Mouse (Mus musculus): Measurements from ENCODE around the gene Mien1.

Mien1 gene

GRCm38 (mm10) chr11:98428436-98428835, 10.4 kb downstream of the Mien1 start:
- in situ Hi-C loops (cut with MseI, MboI) = no loop called here

DNA sequence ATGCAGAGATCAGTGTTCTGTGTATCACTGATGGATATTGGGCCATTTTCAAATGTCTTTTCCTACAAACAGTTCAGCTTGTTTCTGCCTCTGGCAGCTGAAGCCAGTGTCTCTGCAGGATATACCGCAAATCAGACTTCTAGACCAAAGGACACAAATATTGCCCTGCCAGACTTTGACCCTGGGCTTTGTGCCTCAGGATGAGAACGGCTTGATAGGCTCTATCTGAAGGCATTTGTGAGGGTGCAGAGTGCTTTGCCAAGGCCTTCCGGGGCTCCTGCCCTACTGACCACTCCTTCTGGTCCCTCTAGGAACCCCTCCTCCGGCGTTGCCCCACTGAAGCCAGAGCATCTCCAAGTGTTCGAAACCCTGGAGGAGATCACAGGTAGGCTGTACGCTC, 12.2 kb downstream of the Mien1 start:
- in situ Hi-C loops (cut with MseI, MboI) = no loop called here

DNA sequence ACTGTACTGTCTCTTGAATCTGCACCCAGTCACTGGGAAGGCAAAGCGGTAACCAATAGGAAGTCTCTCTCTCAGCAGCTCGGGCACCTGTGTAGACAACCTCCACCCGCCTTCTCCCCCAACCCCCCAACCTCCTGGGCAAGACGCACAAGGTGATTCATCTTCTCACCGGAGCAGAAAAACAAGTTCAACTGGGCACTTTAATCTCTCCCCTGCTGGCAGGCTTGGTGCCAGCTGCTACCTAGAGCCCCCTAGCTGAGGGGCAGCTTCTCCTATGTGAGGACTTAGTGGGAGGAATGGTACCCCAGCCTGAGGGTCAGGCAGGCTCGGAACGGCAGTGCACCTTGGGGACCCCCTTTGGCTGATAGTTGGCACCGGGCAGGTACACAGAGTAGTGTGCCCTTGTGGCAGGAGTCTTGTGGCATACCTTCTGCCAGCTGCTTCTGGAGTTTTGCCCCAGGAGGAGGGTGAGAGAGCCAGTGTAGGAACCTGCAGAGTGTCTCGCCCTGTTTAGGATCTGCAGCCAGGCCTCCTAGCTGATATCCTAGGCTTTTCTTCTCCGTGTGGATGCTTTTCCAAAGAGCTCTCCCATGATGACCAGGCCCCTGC, 19.7 kb downstream of the Mien1 start:
- in situ Hi-C loops (cut with MseI, MboI) = no loop called here

DNA sequence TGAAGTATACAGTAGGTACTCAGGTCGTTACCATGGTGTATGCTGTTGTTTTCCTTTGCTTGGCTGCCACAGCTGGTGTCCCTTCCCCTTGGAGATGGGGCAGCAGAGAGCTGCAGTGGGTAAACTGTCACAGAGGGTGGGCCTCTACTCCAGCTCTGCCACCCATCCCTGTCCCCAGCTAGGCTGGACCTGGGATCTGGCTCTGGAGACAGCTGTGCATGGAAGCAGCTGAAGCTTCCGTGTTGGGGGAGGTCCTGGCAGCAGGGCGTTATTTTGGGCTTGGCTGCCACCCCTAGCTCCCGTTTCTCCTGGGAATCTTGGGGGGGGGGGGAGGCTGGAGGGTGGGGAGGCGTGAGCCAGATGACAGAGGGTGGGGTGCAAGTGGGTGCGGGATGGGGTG, 20.5 kb downstream of the Mien1 start:
- in situ Hi-C loops (cut with MseI, MboI) = no loop called here

- in situ Hi-C loops (cut with MseI, MboI) = no loop called here
Observed at GRCm38 (mm10) chr11:98417074-98417473, 21.7 kb downstream of the Mien1 start.

- in situ Hi-C loops (cut with MseI, MboI) = no loop called here
Observed at GRCm38 (mm10) chr11:98414162-98414561, 24.6 kb downstream of the Mien1 start.

DNA sequence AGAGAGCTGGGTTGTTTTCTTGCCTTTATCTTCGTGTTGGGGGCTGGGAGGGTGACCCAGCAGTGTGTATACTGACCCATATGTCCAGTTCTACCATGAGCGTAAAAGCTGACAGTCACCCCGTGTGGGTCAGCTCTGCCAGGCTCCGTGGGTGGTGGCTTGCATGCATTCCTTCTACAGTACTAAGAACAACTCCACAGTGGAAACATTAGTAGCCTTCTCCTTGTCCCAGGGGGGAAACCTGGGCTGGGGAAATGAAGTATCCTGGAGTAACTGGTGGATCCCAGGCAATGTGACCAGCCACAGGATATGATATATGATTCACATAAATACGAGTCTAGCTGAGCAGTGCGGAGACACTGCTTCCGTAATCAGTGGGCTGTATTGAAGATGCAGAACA, 25.1 kb downstream of the Mien1 start:
- in situ Hi-C loops (cut with MseI, MboI) = no loop called here

DNA sequence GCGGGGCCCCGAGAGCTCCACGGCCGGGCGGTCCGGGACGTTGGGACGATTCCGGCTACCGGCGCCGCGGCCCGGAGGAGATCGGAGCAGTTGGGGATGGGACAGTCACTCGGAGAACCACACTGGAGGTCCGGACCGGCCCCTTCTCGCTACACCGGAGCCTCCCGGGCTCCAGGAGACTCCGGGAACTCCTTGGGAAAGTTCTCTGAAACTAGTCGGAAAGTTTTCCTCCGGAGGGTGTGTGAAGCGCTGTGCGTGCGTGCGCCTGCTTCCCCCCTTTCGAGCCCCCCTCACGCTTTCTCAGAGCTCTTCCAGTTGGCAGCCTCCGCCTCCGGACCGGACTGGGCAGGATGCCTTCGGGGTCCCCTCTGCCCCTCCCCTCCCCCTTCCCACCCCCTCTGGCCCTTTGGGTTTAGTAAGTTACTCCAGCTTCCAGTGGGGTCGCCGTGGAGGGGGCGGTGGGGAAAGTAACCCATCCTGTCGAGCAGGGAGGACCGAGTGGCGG, 25.9 kb downstream of the Mien1 start:
- in situ Hi-C loops (cut with MseI, MboI) = no loop called here

DNA sequence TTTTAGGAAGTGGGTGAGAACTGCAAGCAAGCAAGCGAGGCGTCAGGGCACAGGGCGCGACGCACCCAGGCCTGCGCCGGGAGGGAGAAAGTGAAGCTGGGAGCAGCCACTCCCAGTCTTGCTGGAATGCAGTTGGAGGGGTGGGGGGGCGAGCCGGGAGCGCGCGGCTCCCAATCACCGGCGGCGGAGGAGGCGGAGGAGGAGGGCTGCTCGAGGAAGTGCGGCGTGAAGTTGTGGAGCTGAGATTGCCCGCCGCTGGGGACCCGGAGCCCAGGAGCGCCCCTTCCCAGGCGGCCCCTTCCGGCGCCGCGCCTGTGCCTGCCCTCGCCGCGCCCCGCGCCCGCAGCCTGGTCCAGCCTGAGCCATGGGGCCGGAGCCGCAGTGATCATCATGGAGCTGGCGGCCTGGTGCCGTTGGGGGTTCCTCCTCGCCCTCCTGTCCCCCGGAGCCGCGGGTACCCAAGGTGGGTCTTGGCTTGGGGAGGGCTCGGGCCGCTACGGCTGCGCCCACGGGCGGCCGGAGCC, 26.5 kb downstream of the Mien1 start, which contains the start of gene Erbb2:
TSS of gene Erbb2 (plus strand) at position 198 of the 524 bp plus-strand sequence.
- in situ Hi-C loops (cut with MseI, MboI) = no loop called here

GRCm38 (mm10) chr11:98409341-98409822, 29.4 kb downstream of the Mien1 start:
- in situ Hi-C loops (cut with MseI, MboI) = no loop called here

DNA sequence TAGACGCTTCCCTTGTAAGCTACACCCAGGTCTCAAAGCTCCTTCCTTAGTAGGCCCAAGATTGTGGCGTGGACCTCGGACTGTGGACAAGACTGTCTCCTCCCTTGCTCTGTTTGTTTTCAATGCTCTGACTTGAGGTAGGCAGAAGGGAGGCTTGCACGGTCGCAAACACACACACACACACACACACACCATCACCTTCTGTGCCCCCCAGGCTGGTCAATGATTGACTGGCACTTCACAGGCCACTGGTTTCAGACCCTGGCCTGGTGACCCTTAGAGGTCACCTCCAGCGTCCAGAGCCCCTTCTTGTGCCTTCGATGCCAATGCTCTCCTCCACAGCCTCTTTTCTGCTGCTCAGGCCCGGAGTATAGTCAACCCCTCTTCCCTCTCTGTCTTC, 29.9 kb downstream of the Mien1 start:
- in situ Hi-C loops (cut with MseI, MboI) = no loop called here

- in situ Hi-C loops (cut with MseI, MboI) = no loop called here
Observed at GRCm38 (mm10) chr11:98406621-98407020, 32.2 kb downstream of the Mien1 start.

DNA sequence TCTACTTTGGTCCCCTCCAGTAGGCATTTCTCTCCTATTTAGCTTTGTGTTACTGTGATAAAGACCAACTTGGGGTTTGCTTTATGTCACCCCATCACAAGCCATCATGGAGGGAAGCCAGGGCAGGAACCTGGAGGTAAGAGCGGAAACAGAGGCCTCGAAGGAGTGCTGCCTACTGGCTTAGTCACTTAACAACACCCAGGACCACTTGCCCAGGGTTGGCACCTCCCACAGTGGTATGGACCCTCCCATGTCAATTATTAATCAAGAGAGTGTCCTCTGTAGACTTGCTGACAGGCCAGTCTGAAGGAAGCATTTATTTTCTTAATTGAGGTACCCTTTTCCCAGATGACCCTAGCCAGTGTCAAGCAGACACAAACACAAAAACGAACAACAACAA, 38.0 kb downstream of the Mien1 start:
- in situ Hi-C loops (cut with MseI, MboI) = no loop called here

DNA sequence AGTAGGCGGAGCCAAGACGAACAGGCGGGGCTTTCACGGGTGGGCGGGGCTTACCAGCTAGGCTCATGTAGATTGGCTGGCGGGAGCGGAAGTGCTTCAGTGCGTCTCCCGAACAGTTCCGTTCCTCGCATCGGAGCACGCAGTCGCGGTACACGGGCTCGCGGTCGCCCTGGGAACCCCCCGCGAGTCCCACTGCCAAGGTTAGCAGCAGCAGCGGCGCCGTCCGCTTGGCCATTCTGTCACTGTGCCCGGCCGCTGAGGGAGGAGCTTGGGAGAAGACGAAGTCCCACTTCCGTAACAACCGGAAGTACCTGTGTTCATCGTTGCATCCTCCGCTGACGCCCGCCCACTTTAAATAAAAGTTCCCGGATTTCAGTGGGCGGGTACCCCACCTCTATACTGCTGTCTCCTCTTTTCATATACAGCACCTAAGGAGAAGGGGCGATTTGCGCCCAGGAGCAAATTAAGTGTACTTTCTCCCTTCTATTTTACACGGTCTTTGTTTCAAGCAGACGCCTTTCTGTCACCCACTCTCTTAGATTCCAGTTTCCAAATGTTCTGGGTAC, 38.5 kb downstream of the Mien1 start, which contains the start of gene Pgap3:
TSS of gene Pgap3 (minus strand) at position 330 of the 566 bp plus-strand sequence.
- in situ Hi-C loops (cut with MseI, MboI) = no loop called here

- in situ Hi-C loops (cut with MseI, MboI) = no loop called here
Observed at GRCm38 (mm10) chr11:98397946-98398345, 40.8 kb downstream of the Mien1 start.

DNA sequence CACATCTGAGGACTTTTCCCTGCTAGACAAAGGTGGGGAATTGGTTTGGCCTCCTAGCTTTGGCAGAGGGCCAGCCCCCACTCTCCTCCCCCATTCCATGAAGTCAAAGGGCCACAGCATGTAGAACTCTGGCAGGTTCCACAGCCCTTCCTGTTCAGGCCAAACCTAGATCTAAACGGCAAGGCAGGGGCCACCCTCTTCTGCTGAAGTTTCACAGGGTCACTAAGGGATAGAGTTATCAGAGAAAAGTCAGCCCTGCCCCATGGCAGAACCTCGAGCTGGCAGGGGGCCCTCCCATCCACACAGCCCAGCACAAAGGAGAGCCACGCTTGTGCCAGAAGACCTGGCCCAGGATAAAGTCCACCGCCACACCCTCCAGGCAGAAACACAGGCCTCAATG, 43.8 kb downstream of the Mien1 start:
- in situ Hi-C loops (cut with MseI, MboI) = no loop called here

GRCm38 (mm10) chr11:98394301-98394700, 44.5 kb downstream of the Mien1 start:
- in situ Hi-C loops (cut with MseI, MboI) = no loop called here

DNA sequence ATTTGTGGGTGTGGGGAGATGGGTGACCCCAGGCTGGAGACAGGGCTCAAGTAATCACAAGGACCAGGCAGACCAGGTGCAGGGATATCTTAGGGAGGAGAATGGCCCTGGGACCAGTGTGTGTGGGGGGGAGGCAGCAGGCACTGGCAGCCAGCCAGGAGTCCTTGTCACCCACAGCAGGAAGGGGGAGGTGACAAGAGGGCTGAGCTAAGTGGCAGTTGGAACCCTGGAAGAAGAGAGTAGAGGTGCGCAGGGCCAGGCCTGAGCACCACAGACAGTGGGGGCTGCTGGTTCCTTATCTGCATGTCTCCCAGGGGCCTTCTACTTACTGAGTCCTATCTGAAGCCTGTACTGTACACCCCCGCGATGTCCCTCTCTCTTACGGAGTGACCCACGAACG, 45.5 kb downstream of the Mien1 start:
- in situ Hi-C loops (cut with MseI, MboI) = no loop called here

- in situ Hi-C loops (cut with MseI, MboI) = no loop called here
Observed at GRCm38 (mm10) chr11:98392645-98393044, 46.1 kb downstream of the Mien1 start.

- in situ Hi-C loops (cut with MseI, MboI) = no loop called here
Observed at GRCm38 (mm10) chr11:98392034-98392433, 46.8 kb downstream of the Mien1 start.

GRCm38 (mm10) chr11:98390141-98390540, 48.6 kb downstream of the Mien1 start:
- in situ Hi-C loops (cut with MseI, MboI) = no loop called here

- in situ Hi-C loops (cut with MseI, MboI) = no loop called here
Observed at GRCm38 (mm10) chr11:98389221-98389780, 49.5 kb downstream of the Mien1 start.

DNA sequence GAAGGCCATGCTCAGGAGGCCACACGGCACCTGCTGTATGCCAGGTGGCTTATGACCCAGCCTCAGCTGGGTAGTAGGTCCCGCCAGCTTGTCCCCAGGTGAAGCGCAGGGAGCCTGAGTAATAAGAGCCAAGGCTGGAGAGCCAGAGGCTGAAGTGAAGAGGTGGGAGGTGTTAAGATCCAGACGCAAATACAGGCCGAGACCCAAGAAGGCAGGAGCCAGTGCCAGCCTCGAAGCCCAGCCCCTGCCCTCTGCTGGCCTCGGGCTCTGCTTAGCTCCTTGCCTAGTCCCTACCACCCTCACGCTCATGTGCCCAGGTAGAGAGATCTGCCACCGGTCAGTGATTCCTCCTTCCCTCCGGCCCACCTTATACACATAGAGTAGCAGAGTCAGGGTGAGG, 50.5 kb downstream of the Mien1 start:
- in situ Hi-C loops (cut with MseI, MboI) = no loop called here

All from mouse trophoblast stem cell (cell line).